Mouse (Mus musculus): Measurements from ENCODE around the gene Bcar3. TPM values are rescaled to one million over a fixed set of nuclear protein-coding genes. Genes with fewer than 3 reads are reported as not detected.

Gene Bcar3
- polyA plus RNA-seq, 1 experiment, result 6.8 TPM

DNA sequence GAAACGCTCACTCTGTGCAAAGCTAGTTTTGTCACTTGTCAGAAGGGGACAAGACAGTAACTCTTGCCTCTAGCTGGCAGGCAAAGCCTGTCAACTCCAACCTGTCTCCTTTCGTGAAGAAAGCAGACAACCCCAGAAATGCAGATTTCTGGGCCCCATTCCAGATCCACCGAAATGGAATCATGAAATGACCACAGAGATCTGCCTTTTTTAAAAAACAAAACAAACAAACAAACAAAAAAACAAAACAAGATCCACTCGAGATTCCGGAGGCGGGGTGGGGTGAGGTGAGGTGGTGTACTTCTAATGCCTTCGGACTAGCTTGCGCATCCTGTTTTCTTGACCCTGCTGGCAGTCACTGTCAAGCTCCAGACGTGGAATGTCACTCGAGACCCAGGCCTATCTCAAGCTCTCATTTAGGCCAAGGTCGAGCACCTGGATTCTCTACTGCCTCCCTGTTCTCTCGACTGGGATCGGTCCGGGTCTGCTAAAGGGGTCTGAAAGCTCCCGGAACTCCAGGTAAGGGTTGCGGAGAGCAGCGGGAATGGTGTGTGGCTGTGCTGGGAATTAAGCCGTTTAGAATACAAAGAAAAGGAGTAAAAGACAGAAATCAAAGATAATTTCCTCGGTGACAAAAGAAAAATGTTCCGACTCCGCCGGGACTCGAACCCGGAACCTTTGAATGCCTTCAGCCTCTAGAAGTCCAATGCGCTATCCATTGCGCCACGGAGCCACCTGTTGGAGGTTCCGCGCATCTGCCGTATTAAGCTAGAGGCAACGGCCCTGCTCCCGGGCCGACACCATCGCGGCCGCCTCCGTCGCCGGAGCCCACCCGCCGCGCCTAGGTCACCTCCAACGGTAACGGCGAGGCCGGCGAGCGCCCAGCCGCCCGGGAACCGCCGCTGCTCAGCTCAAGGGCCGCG, 1.4 kb upstream of the Bcar3 start:
- Histone ChIP-seq H3K4me1 (ENCODE audit: control insufficient read depth, insufficient read depth, low read length) (peaks cover 27% of the 10 kb centered on the region), H3K27ac (ENCODE audit: insufficient read depth, low read depth, low read length) (peak overlapping the region; percentile 49), H3K4me3 (ENCODE audit: insufficient read depth, low read length) (peak overlapping the region; percentile 81)
- TF ChIP-seq CTCF (IDR thresholded peaks at IDR 0.05; ENCODE audit: low read depth, low read length), result no peak; the same call in 1 of the 2 replicates
- no peak for TF ChIP-seq POLR2A (IDR thresholded peaks at IDR 0.05; ENCODE audit: borderline replicate concordance, low read depth, low read length)

DNA sequence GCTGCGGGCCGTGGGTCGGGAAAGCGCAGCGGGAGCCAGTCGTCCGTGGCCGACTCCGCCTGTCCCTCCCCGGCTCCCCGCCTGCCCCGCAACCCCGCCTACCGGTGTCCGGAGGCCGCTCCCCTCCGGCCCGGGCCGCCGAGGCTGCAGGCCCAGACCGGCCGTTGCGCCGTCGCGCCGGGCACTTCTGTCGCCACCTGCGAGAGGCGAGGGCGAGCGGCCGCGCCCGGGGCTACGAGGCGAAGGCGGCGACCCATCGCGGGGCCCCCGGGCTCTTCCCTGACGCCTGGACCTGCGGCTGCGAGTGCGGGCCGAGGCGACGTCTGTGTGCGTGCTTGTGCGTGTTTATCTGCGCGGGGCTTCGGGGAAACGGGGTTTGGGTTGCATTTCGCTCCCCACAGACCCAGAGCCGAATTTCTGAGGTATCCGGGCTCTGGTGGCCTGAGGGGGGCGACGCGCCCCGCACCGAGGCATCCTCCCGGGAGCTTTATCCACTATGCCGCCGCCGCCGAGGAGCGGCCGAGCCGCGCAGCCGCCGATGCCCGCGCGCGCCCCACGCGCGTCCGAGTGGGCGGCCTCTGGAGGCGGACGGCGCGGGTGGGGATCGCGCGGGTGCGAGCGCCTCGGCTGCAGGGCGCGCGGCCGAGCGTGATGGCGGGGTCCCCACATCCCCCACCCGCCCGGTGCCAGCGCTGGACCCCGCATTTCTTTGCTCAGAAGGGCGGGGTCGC, 548 bp upstream of the Bcar3 start:
- H3K4me1 ChIP-seq (ENCODE audit: control insufficient read depth, insufficient read depth, low read length), result peaks cover 27% of the 10 kb centered on the region
- peak overlapping the region; percentile 49 for H3K27ac ChIP-seq (ENCODE audit: insufficient read depth, low read depth, low read length)
- TF ChIP-seq CTCF (IDR thresholded peaks at IDR 0.05; ENCODE audit: low read depth, low read length) (no peak), POLR2A (IDR thresholded peaks at IDR 0.05; ENCODE audit: borderline replicate concordance, low read depth, low read length) (no peak)
- H3K4me3 ChIP-seq (ENCODE audit: insufficient read depth, low read length), result peak overlapping the region; percentile 81

DNA sequence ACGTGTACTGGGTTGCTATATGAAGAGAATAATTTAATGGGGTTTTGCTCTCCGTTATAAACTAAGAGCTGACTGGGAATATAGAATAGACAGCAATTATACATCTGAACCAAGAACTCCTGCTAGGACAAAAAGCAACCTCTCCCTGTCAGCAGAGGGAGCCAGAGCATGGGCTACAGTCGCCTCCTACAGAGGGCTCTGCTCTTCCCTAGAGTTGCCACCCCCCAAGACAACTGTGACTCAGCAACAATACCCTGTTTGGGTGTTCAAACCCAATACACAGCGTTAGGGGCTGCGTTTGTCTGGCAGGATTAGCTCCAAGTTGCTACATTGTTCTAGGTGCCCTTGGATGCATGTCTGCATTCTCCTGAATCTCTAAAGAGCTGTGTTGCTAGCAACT, 1.6 kb downstream of the Bcar3 start:
- peaks cover 21% of the 10 kb centered on the region for H3K4me1 ChIP-seq (ENCODE audit: control insufficient read depth, insufficient read depth, low read length)
- TF ChIP-seq POLR2A (IDR thresholded peaks at IDR 0.05; ENCODE audit: borderline replicate concordance, low read depth, low read length) (no peak), CTCF (IDR thresholded peaks at IDR 0.05; ENCODE audit: low read depth, low read length) (peak; percentile 75)
- H3K4me3 ChIP-seq (ENCODE audit: insufficient read depth, low read length), result no peak overlapping the region
- H3K27ac ChIP-seq (ENCODE audit: insufficient read depth, low read depth, low read length), result no peak overlapping the region

DNA sequence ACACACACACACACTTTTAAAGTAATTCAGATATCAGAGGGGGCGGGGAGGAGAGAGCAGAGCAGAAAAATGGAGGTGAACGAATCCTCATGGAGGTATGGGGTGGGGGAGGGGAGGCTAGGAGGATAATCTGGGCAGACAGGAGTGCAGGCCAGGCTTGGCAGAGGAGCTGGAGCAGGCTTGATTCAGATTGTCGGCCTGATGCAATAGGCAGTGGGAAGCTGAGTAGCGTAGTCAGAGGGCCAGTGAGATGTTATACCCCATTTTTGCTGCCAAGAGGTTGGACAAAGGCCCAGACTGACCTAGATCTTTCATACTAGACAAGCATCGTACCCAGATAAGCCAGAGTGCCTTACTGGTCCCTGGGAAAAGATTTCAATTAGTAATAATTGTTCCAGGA, 3.0 kb downstream of the Bcar3 start:
- peaks cover 26% of the 10 kb centered on the region for H3K4me1 ChIP-seq (ENCODE audit: control insufficient read depth, insufficient read depth, low read length)
- H3K4me3 ChIP-seq (ENCODE audit: insufficient read depth, low read length), result no peak overlapping the region
- no peak overlapping the region for H3K27ac ChIP-seq (ENCODE audit: insufficient read depth, low read depth, low read length)
- TF ChIP-seq CTCF (IDR thresholded peaks at IDR 0.05; ENCODE audit: low read depth, low read length), result no peak

DNA sequence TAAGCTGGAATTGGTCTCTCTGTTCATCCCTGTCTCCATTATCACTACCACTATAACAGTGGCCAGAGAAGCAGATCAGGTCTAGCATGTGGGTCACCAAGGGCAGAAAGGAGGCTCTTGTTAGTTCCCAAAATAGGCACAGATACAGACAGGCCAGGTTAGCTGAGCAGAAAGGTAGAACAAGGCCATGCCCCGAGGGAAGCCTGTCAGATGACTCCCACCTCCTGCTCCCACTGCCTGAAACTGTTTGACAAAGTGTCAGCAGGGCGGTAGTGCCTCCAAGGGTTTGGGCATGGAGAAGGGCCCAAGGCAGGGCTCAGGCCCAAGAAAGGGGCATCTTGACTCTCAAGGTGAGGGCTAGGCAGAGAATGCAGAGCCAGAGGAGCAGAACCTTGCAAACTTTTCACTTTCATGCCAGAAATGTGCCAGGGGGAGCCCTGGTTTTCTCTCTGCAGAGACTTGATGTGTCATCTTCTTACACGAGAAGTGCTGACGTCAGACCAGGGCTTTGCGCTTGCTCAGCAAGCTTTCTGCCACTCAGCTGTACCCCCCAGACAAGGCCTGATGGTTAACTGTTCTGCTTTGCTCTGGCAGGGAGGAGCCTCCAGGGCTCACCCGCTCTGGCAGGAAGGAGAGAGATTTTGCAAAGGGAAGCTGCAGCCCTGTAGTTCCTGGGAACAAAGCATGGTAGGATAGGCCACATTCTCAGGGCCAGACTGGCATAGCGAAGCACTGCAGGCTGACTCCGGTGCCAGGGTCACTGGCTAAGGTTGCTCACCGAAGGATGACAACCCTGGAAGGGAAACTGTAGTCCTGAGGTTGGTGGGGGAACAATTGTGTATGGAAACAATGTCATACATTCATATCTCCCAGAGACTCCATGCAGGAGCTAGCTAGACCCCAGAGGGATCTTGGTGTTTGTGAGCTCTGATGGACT, 7.3 kb downstream of the Bcar3 start:
- TF ChIP-seq POLR2A (IDR thresholded peaks at IDR 0.05; ENCODE audit: borderline replicate concordance, low read depth, low read length), result no peak
- TF ChIP-seq CTCF (IDR thresholded peaks at IDR 0.05; ENCODE audit: low read depth, low read length), result no peak
- H3K4me1 ChIP-seq (ENCODE audit: control insufficient read depth, insufficient read depth, low read length), result peaks cover 17% of the 10 kb centered on the region
- H3K4me3 ChIP-seq (ENCODE audit: insufficient read depth, low read length), result no peak overlapping the region
- peak overlapping the region; percentile 85 for H3K27ac ChIP-seq (ENCODE audit: insufficient read depth, low read depth, low read length)

DNA sequence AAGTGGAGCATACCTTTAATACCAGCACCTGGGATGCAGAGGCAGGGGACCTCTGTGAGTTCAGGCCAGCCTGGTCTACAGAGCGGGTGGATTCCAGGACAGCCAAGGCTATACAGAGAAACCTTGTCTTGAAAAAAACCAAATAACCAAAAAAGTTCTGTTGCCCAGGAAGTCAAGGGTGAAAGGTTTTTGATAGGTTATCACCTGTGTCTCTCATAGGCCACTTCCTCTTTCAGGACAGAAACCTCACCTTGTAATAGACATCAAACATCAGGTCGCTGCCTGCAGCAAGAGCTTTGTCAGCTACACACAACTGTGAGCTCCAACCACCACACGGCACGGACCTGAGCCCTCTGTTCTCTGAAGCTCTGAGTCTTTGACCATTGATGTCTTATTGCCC, 10.6 kb downstream of the Bcar3 start:
- no peak overlapping the region for H3K4me3 ChIP-seq (ENCODE audit: insufficient read depth, low read length)
- peaks cover 17% of the 10 kb centered on the region for H3K4me1 ChIP-seq (ENCODE audit: control insufficient read depth, insufficient read depth, low read length)
- TF ChIP-seq CTCF (IDR thresholded peaks at IDR 0.05; ENCODE audit: low read depth, low read length) (no peak), POLR2A (IDR thresholded peaks at IDR 0.05; ENCODE audit: borderline replicate concordance, low read depth, low read length) (no peak)
- no peak overlapping the region for H3K27ac ChIP-seq (ENCODE audit: insufficient read depth, low read depth, low read length)

DNA sequence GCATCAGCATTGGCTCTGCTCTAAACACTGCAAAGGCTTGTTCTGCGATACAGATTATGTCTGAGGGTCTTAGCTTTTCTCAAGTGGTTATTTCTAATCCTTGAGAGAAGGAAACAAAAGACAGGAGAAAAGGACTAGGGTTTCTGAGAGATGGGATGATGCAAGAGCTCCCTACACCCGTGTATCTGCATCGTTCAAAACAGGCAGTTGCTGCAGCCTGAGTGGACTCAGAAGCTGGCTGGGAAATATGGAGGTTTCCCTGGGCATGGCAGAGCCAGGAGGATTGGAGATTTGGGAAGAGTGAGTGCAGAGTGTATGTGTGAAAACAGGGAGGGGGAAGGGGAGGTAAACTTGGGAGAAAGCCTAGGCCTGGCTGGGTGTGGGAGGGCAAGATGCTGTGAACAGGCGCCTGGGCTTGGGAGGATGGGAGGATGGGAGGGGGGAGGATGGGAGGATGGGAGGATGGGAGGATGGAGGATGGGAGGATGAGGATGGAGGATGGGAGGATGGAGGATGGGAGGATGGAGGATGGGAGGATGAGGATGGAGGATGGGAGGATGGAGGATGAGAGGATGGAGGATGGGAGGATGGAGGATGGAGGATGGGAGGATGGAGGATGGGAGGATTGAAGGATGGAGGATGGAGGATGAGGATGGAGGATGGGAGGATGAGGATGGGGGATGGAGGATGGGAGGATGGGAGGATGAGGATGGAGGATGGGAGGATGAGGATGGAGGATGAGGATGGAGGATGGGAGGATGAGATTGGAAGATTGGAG, 14.1 kb downstream of the Bcar3 start:
- H3K4me3 ChIP-seq (ENCODE audit: insufficient read depth, low read length), result no peak overlapping the region
- H3K27ac ChIP-seq (ENCODE audit: insufficient read depth, low read depth, low read length), result no peak overlapping the region
- H3K4me1 ChIP-seq (ENCODE audit: control insufficient read depth, insufficient read depth, low read length), result no peaks in the 10 kb centered on the region
- TF ChIP-seq CTCF (IDR thresholded peaks at IDR 0.05; ENCODE audit: low read depth, low read length), result no peak
- no peak for TF ChIP-seq POLR2A (IDR thresholded peaks at IDR 0.05; ENCODE audit: borderline replicate concordance, low read depth, low read length)

DNA sequence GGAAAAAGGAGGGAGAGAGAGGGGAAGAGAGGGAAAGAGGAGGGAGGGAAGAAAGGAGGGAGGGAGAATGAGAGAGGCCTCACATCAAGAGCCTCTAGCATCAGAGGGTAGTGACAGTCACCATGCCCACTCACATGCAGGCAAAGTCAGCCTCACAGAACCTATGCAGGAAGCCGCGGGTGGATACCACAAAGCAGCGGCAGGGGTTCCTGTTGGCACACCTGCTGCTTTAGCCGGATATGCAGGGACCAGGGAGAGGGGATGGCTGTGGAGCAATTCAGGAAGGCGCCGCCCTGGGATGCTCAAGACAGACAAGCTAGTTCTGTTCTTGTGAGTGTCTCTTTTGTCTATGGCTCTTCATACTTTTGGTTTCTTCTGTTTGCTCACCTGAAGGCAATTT, 15.0 kb downstream of the Bcar3 start:
- no peak overlapping the region for H3K4me3 ChIP-seq (ENCODE audit: insufficient read depth, low read length)
- H3K4me1 ChIP-seq (ENCODE audit: control insufficient read depth, insufficient read depth, low read length), result no peaks in the 10 kb centered on the region
- TF ChIP-seq POLR2A (IDR thresholded peaks at IDR 0.05; ENCODE audit: borderline replicate concordance, low read depth, low read length), result no peak
- H3K27ac ChIP-seq (ENCODE audit: insufficient read depth, low read depth, low read length), result no peak overlapping the region

DNA sequence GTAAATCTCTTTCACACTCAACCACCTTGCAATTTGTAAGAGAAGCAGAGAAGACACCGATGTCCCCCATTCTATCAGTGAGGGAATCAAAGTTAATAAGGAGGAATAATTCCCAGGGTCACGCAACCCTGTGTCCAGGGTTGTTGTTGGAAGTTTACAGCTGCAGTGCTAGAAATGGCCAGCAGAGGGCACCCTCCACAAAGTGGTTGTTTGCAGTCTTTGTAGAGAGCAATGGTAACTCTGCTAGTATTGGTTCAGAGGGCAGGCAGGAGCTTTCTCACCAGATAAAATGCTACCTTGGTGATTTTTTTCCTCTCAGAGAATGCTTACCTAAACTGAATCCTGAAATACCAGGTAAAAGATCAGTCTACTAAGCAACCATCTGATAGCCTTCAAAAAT, 18.1 kb downstream of the Bcar3 start:
- no peak for TF ChIP-seq POLR2A (IDR thresholded peaks at IDR 0.05; ENCODE audit: borderline replicate concordance, low read depth, low read length)
- TF ChIP-seq CTCF (IDR thresholded peaks at IDR 0.05; ENCODE audit: low read depth, low read length), result peak; percentile 65
- Histone ChIP-seq H3K4me3 (ENCODE audit: insufficient read depth, low read length) (no peak overlapping the region), H3K4me1 (ENCODE audit: control insufficient read depth, insufficient read depth, low read length) (no peaks in the 10 kb centered on the region), H3K27ac (ENCODE audit: insufficient read depth, low read depth, low read length) (no peak overlapping the region)

Measured in bone marrow macrophage, adult 2 months (primary cell).